Mouse (Mus musculus): Measurements from ENCODE around the gene Smim5. TPM values are rescaled to one million over a fixed set of nuclear protein-coding genes. Genes with fewer than 3 reads are reported as not detected.
A peak's percentile ranks its signal among the peaks of the same experiment; 100 is the strongest.

Gene Smim5
- polyA plus RNA-seq, 1 experiment = not detected

DNA sequence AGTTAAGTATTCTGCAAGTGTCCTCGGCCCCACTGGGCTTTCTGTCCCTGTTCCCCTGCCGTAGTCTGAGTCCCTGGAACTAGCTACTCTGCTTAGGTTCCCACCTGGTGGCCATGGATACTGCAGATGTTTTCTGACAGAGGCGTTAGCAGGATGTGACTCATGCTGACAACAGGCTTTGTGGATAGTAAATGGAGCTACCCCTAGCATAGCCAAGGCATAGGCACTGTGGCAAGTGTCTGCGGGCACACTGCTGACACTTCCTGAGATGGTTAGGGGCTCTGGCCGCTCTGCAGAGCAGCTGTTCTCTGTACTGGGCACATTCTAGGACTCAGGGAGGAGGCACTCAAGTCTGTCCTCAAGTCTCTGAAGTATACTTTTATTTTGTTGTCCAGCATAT lies 54.9 kb downstream of the Smim5 start:
- Histone ChIP-seq H3K4me1 (ENCODE audit: control insufficient read depth, insufficient read depth, low read length) (peaks cover 19% of the 10 kb centered on the region), H3K4me3 (ENCODE audit: insufficient read depth, low read depth, low read length) (no peak overlapping the region), H3K27ac (ENCODE audit: insufficient read depth, low read depth, low read length) (no peak overlapping the region)
- no peak for TF ChIP-seq CTCF (IDR thresholded peaks at IDR 0.05; ENCODE audit: insufficient read depth, low read depth, low read length)
- no peak for TF ChIP-seq POLR2A (IDR thresholded peaks at IDR 0.05; ENCODE audit: insufficient read depth, low read depth, low read length)
- 54% methylated on average over 5 of the region's 5 CpGs for WGBS

DNA sequence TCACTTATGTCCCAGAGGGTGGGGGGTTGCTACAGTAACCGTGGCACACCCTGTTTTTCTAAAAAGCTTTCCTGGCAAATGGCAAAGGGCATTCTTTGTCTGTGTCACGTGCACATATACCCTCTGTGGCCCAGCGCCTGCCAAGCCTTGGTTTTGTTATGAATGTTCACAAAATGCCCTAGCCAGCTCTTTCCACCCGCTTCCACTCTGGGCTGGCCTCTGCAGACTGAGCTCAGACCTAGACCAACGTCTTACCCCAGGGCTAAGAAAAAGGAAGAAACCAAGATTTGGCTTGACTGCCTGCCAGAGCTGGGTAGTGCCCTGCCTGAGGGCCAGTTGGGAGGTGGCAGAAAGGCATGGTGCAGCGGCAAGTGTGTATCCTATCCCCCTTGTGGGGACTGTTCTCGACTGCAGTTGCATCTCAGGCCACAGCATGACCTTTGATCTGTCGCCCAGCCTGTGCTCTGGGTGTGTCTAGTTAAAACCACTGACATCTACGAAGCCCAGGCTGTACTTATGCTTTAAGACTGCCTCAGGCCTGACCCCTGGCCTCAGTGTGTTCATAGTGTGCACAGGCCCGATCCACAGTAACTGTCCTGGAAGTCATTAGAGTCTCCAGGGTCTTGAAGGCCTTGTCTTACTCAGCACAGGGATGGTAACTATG lies 55.6 kb downstream of the Smim5 start:
- Histone ChIP-seq H3K4me1 (ENCODE audit: control insufficient read depth, insufficient read depth, low read length) (peaks cover 19% of the 10 kb centered on the region), H3K4me3 (ENCODE audit: insufficient read depth, low read depth, low read length) (no peak overlapping the region), H3K27ac (ENCODE audit: insufficient read depth, low read depth, low read length) (0 out of 2 replicates have a peak overlapping the region, but pooled peaks have one; percentile 5)
- 45% methylated on average over 10 of the region's 10 CpGs for WGBS
- no peak for TF ChIP-seq CTCF (IDR thresholded peaks at IDR 0.05; ENCODE audit: insufficient read depth, low read depth, low read length)
- no peak for TF ChIP-seq POLR2A (IDR thresholded peaks at IDR 0.05; ENCODE audit: insufficient read depth, low read depth, low read length)

Other genes with a start within 250 kb of the Smim5 start
- gene Grb2, start 191.4 kb upstream of the Smim5 start, polyA plus RNA-seq (2012; ENCODE audit: insufficient read depth, insufficient read length, low replicate concordance, missing spikeins) = 264 TPM in 1 of 2 replicates, not detected in the other
- not detected in 2 replicates for gene Tmem94, start 134.5 kb upstream of the Smim5 start, polyA plus RNA-seq (2012; ENCODE audit: insufficient read depth, insufficient read length, low replicate concordance, missing spikeins)
- not detected in 2 replicates for gene Caskin2, start 86.3 kb upstream of the Smim5 start, polyA plus RNA-seq (2012; ENCODE audit: insufficient read depth, insufficient read length, low replicate concordance, missing spikeins)
- not detected in 2 replicates for gene Tsen54, start 85.2 kb upstream of the Smim5 start, polyA plus RNA-seq (2012; ENCODE audit: insufficient read depth, insufficient read length, low replicate concordance, missing spikeins)
- gene Llgl2, start 75.9 kb upstream of the Smim5 start, polyA plus RNA-seq (2012; ENCODE audit: insufficient read depth, insufficient read length, low replicate concordance, missing spikeins) = not detected in 2 replicates
- not detected in 2 replicates for gene Myo15b, start 41.6 kb upstream of the Smim5 start, polyA plus RNA-seq (2012; ENCODE audit: insufficient read depth, insufficient read length, low replicate concordance, missing spikeins)
- gene Smim6, start 12.1 kb downstream of the Smim5 start, polyA plus RNA-seq (2012; ENCODE audit: insufficient read depth, insufficient read length, low replicate concordance, missing spikeins) = not detected in 2 replicates
- gene Sap30bp, start 33.3 kb downstream of the Smim5 start, polyA plus RNA-seq (2012; ENCODE audit: insufficient read depth, insufficient read length, low replicate concordance, missing spikeins) = not detected in 2 replicates
- gene Recql5, start 33.5 kb downstream of the Smim5 start, polyA plus RNA-seq (2012; ENCODE audit: insufficient read depth, insufficient read length, low replicate concordance, missing spikeins) = not detected in 2 replicates
- gene Itgb4, start 74.7 kb downstream of the Smim5 start, polyA plus RNA-seq (2012; ENCODE audit: insufficient read depth, insufficient read length, low replicate concordance, missing spikeins) = not detected in 2 replicates
- gene Galk1, start 112.8 kb downstream of the Smim5 start, polyA plus RNA-seq (2012; ENCODE audit: insufficient read depth, insufficient read length, low replicate concordance, missing spikeins) = not detected in 2 replicates
- 341 and 464 TPM in 2 replicates for gene H3f3b, start 128.0 kb downstream of the Smim5 start, polyA plus RNA-seq (2012; ENCODE audit: insufficient read depth, insufficient read length, low replicate concordance, missing spikeins)
- gene Unk, start 130.4 kb downstream of the Smim5 start, polyA plus RNA-seq (2012; ENCODE audit: insufficient read depth, insufficient read length, low replicate concordance, missing spikeins) = 207 TPM in 1 of 2 replicates, not detected in the other
- gene Unc13d, start 178.0 kb downstream of the Smim5 start, polyA plus RNA-seq (2012; ENCODE audit: insufficient read depth, insufficient read length, low replicate concordance, missing spikeins) = not detected in 2 replicates
- gene Wbp2, start 187.0 kb downstream of the Smim5 start, polyA plus RNA-seq (2012; ENCODE audit: insufficient read depth, insufficient read length, low replicate concordance, missing spikeins) = 339 TPM in 1 of 2 replicates, not detected in the other
- gene Trim47, start 227.2 kb downstream of the Smim5 start, polyA plus RNA-seq (2012; ENCODE audit: insufficient read depth, insufficient read length, low replicate concordance, missing spikeins) = not detected in 2 replicates
- not detected in 2 replicates for gene Trim65, start 231.2 kb downstream of the Smim5 start, polyA plus RNA-seq (2012; ENCODE audit: insufficient read depth, insufficient read length, low replicate concordance, missing spikeins)
- gene Mrpl38, start 238.9 kb downstream of the Smim5 start, polyA plus RNA-seq (2012; ENCODE audit: insufficient read depth, insufficient read length, low replicate concordance, missing spikeins) = not detected in 2 replicates

All from olfactory bulb, adult 2 months (tissue).